Mouse (Mus musculus) intestine, embryonic 15.5 days (tissue): ENCODE results near the gene Acbd7. TPM values are rescaled to one million over a fixed set of nuclear protein-coding genes. Genes with fewer than 3 reads are reported as not detected.
A peak's percentile ranks its signal among the peaks of the same experiment; 100 is the strongest.

Experiments
- ATAC-seq: fragments of 200-750 bp; cut with Nextera tagmentation; 2 replicates; pipeline ENCODE4 v1.8.0; 2017; ENCODE audit warnings: moderate TSS enrichment, moderate library complexity
- H3K27ac ChIP-seq: fragments of 300-500 bp; sonication (generic); 2 replicates; pipeline ENCODE4 v1.5.1; 2015; ENCODE audit warnings: mild to moderate bottlenecking, inconsistent platforms
- H3K27me3 ChIP-seq: fragments of 300-500 bp; sonication (generic); replicated peaks from 2 replicates; pipeline ENCODE4 v1.6.1; 2015; ENCODE audit warnings: inconsistent platforms
- H3K36me3 ChIP-seq: fragments of 300-500 bp; sonication (generic); 2 replicates; pipeline ENCODE4 v1.6.1; 2015; ENCODE audit warnings: inconsistent platforms
- H3K4me1 ChIP-seq: fragments of 300-500 bp; sonication (generic); replicated peaks from 2 replicates; pipeline ENCODE4 v1.6.1; 2015; ENCODE audit warnings: inconsistent platforms
- H3K4me2 ChIP-seq: fragments of 300-500 bp; sonication (generic); replicated peaks from 2 replicates; pipeline ENCODE4 v1.6.1; 2015; ENCODE audit warnings: mild to moderate bottlenecking, inconsistent platforms
- H3K4me3 ChIP-seq: fragments of 300-500 bp; sonication (generic); replicated peaks from 2 replicates; pipeline ENCODE4 v1.5.1; 2015; ENCODE audit warnings: inconsistent platforms
- H3K9ac ChIP-seq: fragments of 300-500 bp; sonication (generic); 2 replicates; pipeline ENCODE4 v1.6.1; 2015; ENCODE audit warnings: inconsistent platforms
- H3K9me3 ChIP-seq: fragments of 300-500 bp; sonication (generic); 2 replicates; pipeline ENCODE4 v1.6.1; 2016; ENCODE audit warnings: inconsistent platforms
- WGBS: fragments of 180-500 bp; shearing (Covaris S2); methylation state at CpG from one replicate; pipeline ENCODE4 v1.1.7; 2015; 5-methylcytosine and 5-hydroxymethylcytosine counted together
- polyA plus RNA-seq: library from polyadenylated mRNA; unstranded; fragments of >200 nt; fragmentation: Nextera tagmentation; extraction: Ambion mirVana; gene quantifications from 2 replicates; pipeline ENCODE4 v1.2.1, GENCODE M21; 2015

The Acbd7 gene
- polyA plus RNA-seq, 1 experiment from 2014 or later, result 2.0 TPM

DNA sequence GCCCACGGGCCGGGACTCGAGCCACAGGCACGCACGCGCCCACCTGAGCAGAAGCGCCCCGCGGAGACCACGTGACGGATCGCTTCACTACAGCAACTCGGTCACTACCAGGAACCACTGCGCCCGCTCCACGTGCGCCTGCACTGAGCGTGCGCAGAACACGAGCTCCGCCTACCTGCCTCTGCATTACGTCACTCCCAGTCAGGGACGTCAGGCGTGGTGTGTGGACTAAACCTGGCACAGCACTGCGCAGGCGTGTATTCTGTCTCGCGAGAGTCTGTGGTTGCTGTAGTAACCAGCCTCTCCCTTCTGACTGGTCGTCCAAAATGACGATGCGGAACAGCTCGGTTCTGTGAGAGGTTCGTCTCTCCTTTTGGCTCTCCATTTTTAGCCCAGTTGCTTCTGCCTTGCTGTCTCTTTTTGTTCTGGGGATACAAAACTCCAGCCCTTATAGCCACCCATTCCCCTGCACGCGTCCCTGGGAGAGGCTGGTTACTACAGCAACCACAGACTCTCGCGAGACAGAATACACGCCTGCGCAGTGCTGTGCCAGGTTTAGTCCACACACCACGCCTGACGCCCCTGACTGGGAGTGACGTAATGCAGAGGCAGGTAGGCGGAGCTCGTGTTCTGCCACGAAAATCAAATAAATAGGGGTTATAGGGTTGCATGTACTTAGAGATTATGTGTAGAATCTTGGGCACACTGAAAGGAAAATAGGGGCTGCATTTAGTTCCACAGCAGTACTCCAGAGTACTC, 3.3 kb upstream of the Acbd7 start, which contains the start of gene Rpp38:
Gene Rpp38, minus strand, starts transcription at position 160 of the 759 bp plus-strand sequence.
- WGBS, result under 1% methylated on average over 44 of the region's 45 CpGs
- Histone ChIP-seq H3K27ac (peak within 1 kb of the TSS; percentile 60), H3K36me3 (peaks cover 11% of the 10 kb centered on the region; the same call in 1 of the 2 replicates), H3K27me3 (peaks cover 3% of the 10 kb centered on the region; the same call in 1 of the 2 replicates), H3K4me2 (peak within 1 kb of the TSS; percentile 70), H3K4me1 (peaks cover 11% of the 10 kb centered on the region), H3K9me3 (no peaks in the 10 kb centered on the region), H3K4me3 (peak within 1 kb of the TSS; percentile 61), H3K9ac (peak within 1 kb of the TSS; percentile 61)
- peak; percentile 97 for ATAC-seq

DNA sequence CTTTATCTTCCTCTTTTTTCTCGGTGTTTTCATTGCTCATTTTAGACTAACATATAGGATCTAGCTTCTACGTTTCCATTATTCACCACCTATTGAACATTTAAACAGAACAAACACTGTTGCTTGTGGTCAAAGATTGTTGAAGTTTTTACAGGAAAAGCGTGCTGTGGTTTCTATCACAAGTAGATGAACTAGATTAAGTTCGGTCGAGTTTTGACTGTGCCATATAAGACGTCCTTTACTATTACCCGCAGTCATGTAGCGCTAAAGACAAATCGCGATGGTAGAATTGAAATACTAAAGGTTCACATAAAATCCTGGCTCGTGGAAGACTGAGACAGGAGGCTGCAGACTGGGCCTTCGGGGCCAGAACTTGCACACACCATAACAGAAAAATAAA, 2.2 kb upstream of the Acbd7 start:
- Histone ChIP-seq H3K9ac (no peak overlapping the region), H3K4me3 (no peak overlapping the region), H3K36me3 (peaks cover 5% of the 10 kb centered on the region; the same call in 1 of the 2 replicates), H3K27me3 (peaks cover 3% of the 10 kb centered on the region; the same call in 1 of the 2 replicates), H3K4me1 (peaks cover 11% of the 10 kb centered on the region), H3K4me2 (no peak overlapping the region), H3K9me3 (no peaks in the 10 kb centered on the region), H3K27ac (no peak overlapping the region)
- WGBS, result 89% methylated on average over 12 of the region's 12 CpGs
- ATAC-seq, result no peak

DNA sequence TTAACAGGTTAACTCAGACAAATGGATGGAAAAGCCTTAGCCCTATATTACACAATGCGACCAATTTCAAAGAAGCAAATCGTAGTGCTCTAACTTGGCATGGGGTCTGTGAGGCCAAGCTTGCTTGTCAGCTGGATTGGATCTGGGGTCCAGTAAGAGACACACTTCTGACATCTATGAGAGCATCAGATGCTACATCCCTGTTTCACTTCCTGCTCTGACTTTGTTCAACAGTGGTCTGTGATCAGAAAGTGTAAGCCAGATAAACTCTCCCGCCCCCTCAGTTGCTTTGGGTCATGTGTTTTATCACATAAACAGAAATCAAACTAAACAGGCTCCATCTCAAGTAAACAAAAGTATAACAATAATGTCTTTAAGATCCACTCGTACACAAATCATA, 12.5 kb downstream of the Acbd7 start:
- Histone ChIP-seq H3K4me3 (no peak overlapping the region), H3K27ac (no peak overlapping the region), H3K9me3 (no peaks in the 10 kb centered on the region), H3K4me1 (no peaks in the 10 kb centered on the region), H3K4me2 (no peak overlapping the region), H3K36me3 (no peaks in the 10 kb centered on the region), H3K9ac (no peak overlapping the region), H3K27me3 (no peaks in the 10 kb centered on the region)
- WGBS, result 75% methylated on average over 4 of the region's 4 CpGs
- no peak for ATAC-seq

DNA sequence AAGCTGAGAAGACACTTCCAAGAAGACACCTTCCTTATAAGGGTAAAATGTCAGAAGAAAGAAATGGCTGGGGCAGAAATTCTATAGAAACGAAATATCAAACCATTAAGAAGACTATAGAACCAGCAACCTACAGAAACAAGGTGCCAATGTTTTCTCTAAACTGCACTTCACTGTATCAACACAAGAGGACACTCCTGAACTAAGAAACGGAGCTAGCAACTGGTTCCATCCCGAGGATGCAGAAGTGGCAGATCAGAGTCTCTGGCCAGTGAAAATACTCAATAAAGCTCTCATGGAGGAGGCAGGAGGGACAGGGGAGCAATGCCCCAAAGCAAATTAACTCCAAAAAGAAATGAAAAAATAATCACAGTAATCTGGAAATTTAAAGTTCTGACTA, 13.0 kb downstream of the Acbd7 start:
- Histone ChIP-seq H3K27ac (no peak overlapping the region), H3K9ac (no peak overlapping the region), H3K27me3 (no peaks in the 10 kb centered on the region), H3K4me2 (no peak overlapping the region), H3K9me3 (no peaks in the 10 kb centered on the region), H3K4me3 (no peak overlapping the region), H3K36me3 (no peaks in the 10 kb centered on the region), H3K4me1 (no peaks in the 10 kb centered on the region)
- 14% methylated on average over 3 of the region's 3 CpGs for whole genome bisulfite sequencing
- ATAC-seq, result no peak

DNA sequence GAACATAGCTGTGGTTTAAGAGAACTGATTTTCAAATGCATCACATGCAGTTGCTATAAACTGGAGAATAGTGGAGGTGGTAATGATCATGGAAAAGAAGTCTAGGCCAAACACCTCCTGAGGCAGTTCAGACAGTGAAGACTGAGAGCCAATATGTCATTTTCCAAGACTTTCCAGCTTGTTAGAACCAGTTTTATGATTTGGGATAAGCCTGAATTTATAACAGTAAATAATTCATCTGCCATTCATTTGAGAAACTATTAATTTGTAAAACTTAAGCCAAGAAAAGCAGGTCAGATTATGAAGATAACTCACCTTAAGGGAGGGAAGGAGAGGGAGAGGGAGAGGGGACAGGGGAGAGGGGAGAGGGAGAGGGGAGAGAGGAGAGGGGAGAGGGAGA, 17.2 kb downstream of the Acbd7 start:
- Histone ChIP-seq H3K9ac (no peak overlapping the region), H3K36me3 (no peaks in the 10 kb centered on the region), H3K4me3 (no peak overlapping the region), H3K27ac (no peak overlapping the region), H3K4me2 (no peak overlapping the region), H3K4me1 (no peaks in the 10 kb centered on the region), H3K27me3 (no peaks in the 10 kb centered on the region), H3K9me3 (no peaks in the 10 kb centered on the region)
- ATAC-seq, result no peak

DNA sequence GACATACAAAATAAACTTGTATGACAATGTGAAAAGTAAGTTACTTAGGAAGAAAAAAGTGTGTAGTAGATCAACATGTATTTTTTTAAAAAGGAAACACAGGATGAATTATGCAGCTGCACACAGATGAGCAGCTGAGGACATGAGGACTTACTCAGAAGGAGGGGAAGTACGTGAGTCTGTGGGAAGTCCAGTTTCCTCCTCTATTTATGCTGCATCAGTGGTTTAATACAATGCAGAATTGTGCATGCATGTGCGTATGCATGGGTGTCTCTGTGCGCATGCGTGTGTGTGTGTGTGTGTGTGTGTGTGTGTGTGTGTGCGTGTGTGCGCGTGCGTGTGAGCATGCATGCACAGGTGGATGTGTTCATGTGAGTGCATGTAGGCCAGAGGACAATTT, 19.8 kb downstream of the Acbd7 start:
- H3K9ac ChIP-seq, result no peak overlapping the region
- no peaks in the 10 kb centered on the region for H3K36me3 ChIP-seq
- 88% methylated on average over 8 of the region's 8 CpGs for WGBS

DNA sequence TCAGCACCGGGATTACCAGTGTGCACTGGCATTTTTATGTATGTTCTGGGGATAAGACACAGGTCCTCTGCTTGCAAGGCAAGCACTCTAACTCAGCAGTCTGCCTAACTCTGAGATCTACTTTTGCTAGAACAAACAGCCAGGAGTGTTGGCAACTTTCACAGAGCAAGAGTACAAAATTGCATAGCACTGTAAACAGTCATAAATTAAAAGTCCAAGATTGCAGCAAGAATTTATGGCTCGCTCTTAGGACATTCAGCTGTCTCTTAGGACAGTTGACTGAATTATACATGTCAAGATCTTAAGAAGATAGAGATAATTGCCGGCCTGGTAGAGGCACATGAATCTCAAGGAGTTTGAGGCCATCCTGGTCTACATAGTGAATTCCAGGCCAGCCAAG, 20.3 kb downstream of the Acbd7 start:
- H3K27ac ChIP-seq, result no peak overlapping the region
- H3K9ac ChIP-seq, result no peak overlapping the region
- no peaks in the 10 kb centered on the region for H3K27me3 ChIP-seq
- H3K9me3 ChIP-seq, result no peaks in the 10 kb centered on the region
- no peaks in the 10 kb centered on the region for H3K36me3 ChIP-seq
- no peak overlapping the region for H3K4me3 ChIP-seq
- no peak for ATAC-seq
- WGBS, result 30% methylated on average over 3 of the region's 3 CpGs
- no peak overlapping the region for H3K4me2 ChIP-seq
- no peaks in the 10 kb centered on the region for H3K4me1 ChIP-seq

More for the DNA sequence above, 19.8 kb downstream of the Acbd7 start:
- no peak overlapping the region for H3K4me3 ChIP-seq
- no peaks in the 10 kb centered on the region for H3K27me3 ChIP-seq
- H3K4me2 ChIP-seq, result no peak overlapping the region
- no peak overlapping the region for H3K27ac ChIP-seq
- H3K4me1 ChIP-seq, result no peaks in the 10 kb centered on the region
- no peaks in the 10 kb centered on the region for H3K9me3 ChIP-seq
- ATAC-seq, result no peak

DNA sequence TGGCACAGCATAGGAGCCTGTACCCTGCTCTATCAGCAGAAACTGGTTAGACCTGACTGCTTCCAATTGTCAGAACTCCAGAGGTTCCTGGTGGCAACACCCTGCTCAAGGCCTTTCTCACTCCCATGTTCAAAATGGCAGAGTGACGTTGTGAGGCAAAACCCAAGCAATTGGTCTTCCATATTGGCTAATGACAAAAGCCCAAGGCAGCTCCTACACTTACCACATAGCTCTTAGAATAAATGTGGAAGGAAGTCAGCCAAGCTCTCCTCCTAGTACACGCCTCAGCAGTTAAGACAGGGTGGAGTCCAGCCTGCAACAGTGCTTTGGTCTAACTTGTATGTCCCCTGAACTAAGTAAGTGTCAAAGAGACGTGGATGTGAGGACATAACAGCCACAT, 21.9 kb downstream of the Acbd7 start:
- Histone ChIP-seq H3K4me2 (no peak overlapping the region), H3K9ac (no peak overlapping the region), H3K27me3 (no peaks in the 10 kb centered on the region), H3K4me3 (no peak overlapping the region), H3K36me3 (no peaks in the 10 kb centered on the region), H3K9me3 (no peaks in the 10 kb centered on the region), H3K27ac (no peak overlapping the region), H3K4me1 (no peaks in the 10 kb centered on the region)
- ATAC-seq, result no peak
- 70% methylated on average over 3 of the region's 3 CpGs for WGBS

DNA sequence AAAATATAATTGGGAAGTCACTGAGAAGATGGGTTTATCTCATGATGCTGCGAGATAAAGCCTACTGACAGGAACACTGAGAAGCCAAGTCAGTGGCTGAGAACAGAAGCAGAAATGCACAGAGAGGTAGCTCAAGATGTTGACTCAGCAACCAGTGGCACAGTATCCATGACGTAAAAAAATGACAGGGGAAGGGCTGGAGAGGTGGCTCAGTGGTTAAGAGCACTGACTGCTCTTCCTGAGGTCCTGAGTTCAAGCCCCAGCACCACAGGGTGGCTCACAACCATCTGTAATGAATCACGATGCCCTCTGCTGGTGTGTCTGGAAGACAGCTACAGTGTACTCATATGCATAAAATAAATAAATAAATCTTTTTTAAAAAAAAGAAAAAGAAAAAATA, 25.1 kb downstream of the Acbd7 start:
- Histone ChIP-seq H3K9me3 (no peaks in the 10 kb centered on the region), H3K4me2 (no peak overlapping the region), H3K27me3 (no peaks in the 10 kb centered on the region), H3K9ac (no peak overlapping the region), H3K4me1 (no peaks in the 10 kb centered on the region), H3K4me3 (no peak overlapping the region), H3K27ac (no peak overlapping the region), H3K36me3 (no peaks in the 10 kb centered on the region)
- no peak for ATAC-seq
- 74% methylated on average over 3 of the region's 3 CpGs for WGBS

DNA sequence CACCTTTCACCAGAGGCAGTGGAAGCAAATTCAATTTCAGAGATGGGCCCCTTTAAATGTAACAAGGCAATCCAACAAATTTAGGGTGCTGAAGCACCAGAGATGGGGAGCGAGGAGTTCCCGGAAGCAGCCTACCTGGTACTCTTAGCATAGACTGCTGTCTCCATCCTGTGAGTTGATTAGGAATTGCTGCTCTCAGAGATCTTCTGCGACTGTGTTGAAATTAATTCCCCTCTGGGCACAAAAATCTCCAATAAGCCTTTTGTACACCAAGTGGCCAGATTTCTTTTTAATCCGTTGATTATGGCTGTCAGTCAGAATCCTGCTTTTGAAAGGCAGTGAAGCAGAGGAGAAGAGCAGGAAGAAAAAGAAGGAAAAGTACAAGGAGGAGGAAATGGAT, 29.2 kb downstream of the Acbd7 start:
- H3K9ac ChIP-seq, result no peak overlapping the region
- WGBS, result 68% methylated on average over 4 of the region's 4 CpGs

DNA sequence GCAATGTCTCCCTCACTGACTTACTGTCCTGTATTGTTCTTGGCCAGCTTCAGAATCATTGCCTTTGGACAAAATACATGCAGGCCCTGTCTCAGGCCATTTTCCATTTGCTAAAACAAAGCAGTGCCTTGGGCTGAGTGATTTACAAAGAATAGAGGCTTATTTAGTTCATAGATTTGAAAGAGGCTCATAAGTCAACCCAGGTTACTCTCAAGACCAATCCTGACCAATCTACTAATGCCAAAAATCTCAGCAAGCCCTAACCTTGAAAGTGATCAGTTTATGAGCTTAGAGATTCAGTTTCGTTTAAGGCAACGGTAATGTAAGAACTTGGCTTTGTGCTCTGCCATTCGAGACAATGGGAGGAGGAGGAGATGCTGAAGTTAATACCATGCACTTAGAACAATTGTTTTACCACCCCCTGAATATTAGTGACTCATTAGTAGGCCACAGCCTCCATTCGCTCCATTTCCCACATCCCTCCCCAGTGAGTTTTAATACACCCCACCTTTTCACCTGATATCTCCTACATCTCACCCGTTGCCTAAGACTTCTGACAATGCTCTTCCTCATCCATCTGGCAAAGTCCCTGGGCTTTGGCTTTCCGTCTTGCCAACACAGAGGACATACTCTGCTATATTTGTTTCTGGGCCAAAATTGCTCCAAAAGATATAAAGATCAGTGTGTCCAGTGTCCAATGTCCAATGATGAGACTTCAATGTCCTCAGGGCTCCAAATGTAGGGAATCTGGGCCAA, 51.3 kb downstream of the Acbd7 start:
- no peak overlapping the region for H3K4me3 ChIP-seq
- no peak overlapping the region for H3K27ac ChIP-seq
- H3K36me3 ChIP-seq, result no peaks in the 10 kb centered on the region
- no peaks in the 10 kb centered on the region for H3K27me3 ChIP-seq
- no peak overlapping the region for H3K4me2 ChIP-seq
- H3K4me1 ChIP-seq, result no peaks in the 10 kb centered on the region
- H3K9me3 ChIP-seq, result no peaks in the 10 kb centered on the region
- ATAC-seq, result no peak
- H3K9ac ChIP-seq, result no peak overlapping the region
- WGBS, result 79% methylated on average over 6 of the region's 6 CpGs

More for the DNA sequence above, 29.2 kb downstream of the Acbd7 start:
- H3K27me3 ChIP-seq, result no peaks in the 10 kb centered on the region
- H3K27ac ChIP-seq, result no peak overlapping the region
- H3K4me3 ChIP-seq, result no peak overlapping the region
- no peak for ATAC-seq
- H3K9me3 ChIP-seq, result no peaks in the 10 kb centered on the region
- H3K4me2 ChIP-seq, result no peak overlapping the region
- H3K4me1 ChIP-seq, result no peaks in the 10 kb centered on the region
- no peaks in the 10 kb centered on the region for H3K36me3 ChIP-seq
